Mouse (Mus musculus) MN1 (cell line): ENCODE measurements around the gene Prr12.

ENCODE experiments used
- DNase-seq: peaks from one replicate; pipeline ENCODE4 v3.0.0-alpha.2; 2016; ENCODE audit warnings: low spot score

The Prr12 gene

DNA sequence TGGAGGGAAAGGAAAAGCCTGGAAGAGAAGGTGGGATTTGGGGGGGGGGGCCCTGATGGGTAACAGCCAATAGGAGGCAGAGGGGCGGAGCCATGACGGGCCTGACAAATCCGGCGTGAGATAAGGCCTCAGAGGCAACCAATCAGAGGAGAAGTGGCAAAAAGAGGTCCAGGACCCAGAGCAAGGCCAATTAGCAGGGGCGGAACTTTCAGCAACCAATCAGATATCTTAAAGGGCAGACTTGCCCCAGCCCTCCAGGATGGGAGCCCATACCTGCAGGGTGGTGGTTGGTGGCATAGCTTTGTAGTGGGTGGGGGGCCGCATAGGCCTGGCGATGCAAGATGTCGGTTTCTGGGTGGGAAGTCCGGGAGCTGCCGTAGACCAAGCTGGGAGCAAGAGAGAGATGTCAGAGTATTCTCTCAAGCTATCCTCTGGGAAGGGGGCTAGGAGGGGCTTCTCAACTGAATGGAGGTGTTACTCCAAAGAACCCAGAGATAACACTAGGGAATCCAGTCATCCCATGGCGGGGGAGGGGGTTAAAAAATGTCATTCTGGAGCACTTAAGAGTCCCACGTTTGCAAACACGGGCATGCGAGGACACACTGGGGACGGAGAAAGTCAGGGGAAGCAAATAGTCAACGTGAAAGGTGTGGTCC lies 1.6 kb downstream of the Prr12 start:
- peak; percentile 87 for DNase-seq

- peak; percentile 26 for DNase-seq
Observed at GRCm38 (mm10) chr7:45048923-45049657, 3.6 kb downstream of the Prr12 start.

DNA sequence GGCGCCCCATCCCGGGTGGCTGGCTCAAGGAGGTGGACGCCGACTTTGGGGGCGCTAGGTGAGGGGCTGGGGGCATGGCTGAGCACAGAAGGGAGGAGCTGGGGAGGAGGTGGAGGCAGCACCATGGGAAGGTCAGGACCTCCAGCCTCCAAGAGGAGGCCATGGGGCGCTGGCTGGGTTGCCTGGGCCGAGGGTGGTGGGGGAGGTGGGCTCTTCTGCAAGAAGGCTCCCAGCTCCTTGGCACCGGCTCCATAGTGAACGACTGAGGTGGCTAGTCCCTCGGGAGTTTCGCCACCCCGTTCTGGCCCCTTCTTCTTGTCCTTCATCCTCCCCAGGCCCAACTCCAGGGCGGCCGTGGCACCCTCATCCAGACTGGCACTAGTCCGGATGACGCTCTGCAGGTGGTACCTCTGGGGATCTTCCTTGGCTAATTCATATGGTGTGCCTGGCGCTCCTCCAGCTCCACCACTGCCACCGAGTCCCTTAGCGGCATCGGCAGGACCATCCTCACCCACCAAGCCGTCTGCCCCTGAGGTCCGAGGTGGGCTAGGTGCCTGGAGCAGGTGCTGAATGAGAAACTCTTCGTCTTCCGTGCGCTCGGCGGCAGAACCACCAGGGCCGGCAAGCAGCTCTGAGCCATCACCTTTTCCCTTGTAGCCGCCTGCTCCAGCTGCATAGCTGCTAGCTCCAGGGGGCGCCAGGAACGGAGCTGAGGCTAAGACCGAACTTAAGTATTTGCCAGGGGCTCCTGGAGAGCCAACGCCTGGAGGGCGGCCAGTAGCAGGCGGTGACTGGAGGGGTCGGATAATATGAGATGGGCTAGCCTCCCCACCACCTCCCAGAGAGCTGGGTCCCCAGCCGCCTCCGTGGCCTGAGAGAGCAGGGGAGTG lies 4.4 kb downstream of the Prr12 start:
- peak; percentile 33 for DNase-seq

DNA sequence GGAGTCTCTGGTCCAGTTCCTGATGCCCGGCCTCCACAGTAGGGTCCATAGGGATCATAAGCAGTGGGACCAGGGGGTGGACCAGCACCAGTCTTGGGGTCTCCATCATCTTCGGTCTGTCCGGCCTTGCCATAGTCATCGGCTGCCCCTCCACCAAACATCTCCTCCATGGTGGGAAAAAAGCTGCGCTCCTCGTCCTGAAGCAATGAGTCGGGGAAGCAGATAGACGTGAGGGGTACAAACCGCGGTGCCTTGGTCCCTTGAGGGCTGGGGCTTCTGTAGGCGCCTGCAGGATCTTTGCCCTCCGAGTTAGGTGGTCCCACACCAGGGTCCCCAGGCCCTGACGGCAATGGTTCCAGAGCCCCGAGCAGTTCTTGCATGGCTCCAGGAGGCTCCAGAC lies 5.2 kb downstream of the Prr12 start:
- no peak for DNase-seq

DNA sequence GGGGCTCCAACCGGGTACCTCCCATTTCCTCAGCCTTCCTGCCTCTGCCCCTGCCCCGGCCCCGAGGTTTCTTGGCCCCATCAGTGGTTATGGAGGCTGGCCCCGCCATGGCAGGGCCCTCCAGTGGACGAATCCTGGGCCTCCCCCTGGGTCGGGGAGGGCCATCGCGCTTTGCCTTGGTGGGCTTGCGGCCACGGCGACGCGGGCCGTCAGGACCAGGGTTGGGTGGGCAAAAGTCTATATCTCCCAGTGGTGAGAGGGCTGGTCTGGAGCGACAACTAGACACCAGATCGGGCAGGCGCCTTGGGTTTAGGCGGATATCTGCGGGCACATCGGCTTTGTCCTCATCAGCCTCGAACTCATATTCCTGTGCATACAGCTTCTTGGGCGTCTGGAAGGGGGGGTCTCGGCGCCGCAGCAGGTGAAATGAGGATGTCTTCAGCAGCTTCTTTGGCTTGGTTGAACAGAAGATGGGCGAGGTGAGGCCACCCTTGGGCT lies 5.8 kb downstream of the Prr12 start:
- no peak for DNase-seq

GRCm38 (mm10) chr7:45045741-45046140 lies 6.9 kb downstream of the Prr12 start:
- DNase-seq, result no peak

DNA sequence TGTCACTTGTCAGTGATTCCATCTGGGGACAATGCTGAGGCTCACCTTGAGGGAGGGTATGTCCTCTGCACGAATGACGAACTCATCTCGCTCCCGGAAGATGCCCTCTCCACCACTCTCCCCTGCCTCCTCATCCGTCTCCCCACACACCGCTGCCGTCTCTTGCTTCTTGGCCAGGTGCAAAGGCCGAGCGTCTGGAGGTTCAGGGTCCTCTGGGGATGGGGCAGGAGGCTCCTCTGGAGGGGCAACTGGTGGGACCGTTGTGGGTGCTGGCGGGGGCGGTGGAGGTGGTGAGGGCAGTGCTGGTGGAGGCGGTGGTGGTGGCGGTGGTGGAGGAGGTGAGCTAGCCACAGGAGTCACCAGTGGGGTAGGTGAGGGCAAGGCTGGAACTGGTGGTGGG lies 9.4 kb downstream of the Prr12 start:
- no peak for DNase-seq

DNA sequence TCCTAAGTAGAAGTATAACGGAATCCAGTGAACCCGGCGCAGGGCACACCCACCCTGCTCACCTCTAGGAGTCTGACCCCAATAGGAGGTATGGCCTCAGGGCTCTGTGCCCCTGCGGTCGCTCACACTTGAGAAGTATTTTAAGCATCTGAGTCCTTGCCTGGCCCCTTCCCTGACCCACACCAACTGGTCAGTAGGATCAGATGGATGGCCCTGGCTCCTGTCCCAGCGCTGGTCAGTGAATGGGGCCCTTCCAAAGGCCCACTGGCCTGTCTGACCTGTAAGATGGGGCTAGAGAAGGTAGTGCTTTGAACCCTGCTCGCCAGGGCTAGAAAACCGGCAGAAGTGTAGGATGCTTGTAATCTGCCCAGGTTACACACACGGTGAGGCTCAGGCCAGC lies 11.8 kb downstream of the Prr12 start:
- no peak for DNase-seq

GRCm38 (mm10) chr7:45038411-45038810 lies 14.3 kb downstream of the Prr12 start:
- DNase-seq, result no peak

DNA sequence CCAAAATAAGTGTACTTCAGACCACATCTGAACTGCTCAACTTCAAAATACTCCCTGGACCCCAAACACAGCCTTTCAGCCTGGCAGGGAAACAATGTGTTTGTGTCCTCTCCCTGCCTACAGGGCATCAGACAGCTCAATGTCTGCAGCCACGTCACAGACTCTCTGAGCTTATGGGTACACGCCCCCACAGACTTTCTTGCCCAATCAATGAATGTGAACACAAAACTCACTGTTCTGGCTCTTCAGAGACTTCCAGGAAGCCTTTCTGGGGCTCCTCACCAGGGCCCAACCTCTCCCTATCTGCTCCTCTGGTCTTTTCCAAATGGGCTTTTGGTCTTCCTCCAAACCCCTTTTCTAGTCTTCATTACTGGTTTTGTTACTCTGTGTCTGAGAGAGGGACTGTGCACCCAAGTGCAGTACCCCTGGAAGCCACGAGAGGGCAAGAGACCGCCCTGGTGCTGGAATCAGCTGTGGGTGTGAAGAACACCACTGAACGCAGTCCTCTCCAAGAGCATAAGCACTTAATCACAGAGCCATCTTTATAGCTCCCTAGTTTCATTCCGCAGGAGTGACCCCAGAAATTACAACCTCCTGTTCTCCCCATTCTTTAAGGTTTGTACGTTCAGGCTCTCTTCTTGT lies 14.8 kb downstream of the Prr12 start:
- no peak for DNase-seq

- no peak for DNase-seq
Observed at GRCm38 (mm10) chr7:45036702-45037101, 16.0 kb downstream of the Prr12 start.

GRCm38 (mm10) chr7:45035631-45036030 lies 17.1 kb downstream of the Prr12 start:
- DNase-seq, result peak; percentile 27

- no peak for DNase-seq
Observed at GRCm38 (mm10) chr7:45033722-45034359, 18.8 kb downstream of the Prr12 start.

- DNase-seq, result no peak
Observed at GRCm38 (mm10) chr7:45030857-45031256, 21.8 kb downstream of the Prr12 start.

DNA sequence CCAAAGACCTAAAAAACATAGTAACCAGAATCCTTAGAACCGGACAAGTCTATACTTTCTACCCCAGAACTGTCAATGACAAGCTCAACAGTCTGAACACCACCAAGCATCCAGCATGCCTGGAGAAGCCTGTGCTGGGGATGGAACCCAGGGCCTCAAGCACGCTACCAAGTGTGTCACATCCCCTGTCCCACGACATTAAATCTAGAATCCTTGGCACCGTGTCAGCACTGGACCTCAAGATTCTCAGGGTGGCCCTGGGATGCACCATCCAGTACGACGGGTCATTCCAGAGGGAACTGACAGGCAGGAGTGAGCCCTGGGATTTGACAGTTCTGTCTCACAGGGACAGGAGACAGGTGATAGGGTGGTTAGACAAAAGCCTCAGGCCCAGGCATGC lies 22.7 kb downstream of the Prr12 start:
- no peak for DNase-seq

- no peak for DNase-seq
Observed at GRCm38 (mm10) chr7:45028351-45028750, 24.3 kb downstream of the Prr12 start.

DNA sequence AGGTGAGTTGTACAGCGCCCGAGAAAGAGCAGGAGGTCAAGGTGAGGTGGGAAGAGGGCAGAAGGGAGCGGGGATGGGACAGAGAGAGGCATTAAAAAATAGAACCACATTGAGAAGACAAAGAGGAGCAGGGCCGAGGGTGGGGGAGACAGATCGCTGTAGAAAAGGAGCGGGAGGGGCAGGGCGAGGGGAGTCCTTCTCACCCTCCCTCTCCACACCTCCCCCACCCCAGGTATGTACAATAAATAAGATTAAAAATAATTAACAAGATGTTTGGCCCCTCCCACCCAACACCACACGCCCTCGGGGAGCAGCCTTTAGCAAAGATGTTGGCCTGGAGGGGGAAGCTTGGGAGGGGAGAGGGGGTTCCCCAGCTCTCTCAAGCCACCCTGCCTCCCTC lies 24.9 kb downstream of the Prr12 start:
- no peak for DNase-seq

DNA sequence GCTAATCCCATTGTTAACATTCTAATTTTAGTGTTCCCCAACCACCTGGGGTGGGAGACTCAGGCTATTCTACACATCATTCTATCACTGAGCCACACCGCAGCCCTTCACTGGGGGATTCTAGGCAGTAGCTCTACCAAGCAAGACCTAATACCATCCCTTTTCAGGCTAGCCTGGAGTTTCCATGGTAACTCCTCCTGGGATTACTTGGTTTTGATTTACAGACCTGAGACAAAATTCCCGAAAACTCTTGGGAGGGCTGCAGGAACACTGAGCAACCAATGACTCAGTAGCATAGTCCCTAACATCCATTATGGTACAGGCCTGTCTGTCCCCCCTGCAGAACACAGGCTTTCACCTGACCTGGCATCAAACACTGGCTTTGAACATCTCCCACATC lies 26.4 kb downstream of the Prr12 start:
- no peak for DNase-seq

GRCm38 (mm10) chr7:45025601-45026220 lies 27.0 kb downstream of the Prr12 start:
- DNase-seq, result no peak

GRCm38 (mm10) chr7:45024281-45025248 lies 28.1 kb downstream of the Prr12 start:
- DNase-seq, result no peak
